ENCODE assay signal across 15 mouse cellular contexts in genomic region chr14:23084797-23085196, GRCm38 (mm10).
DNase-seq lines count a peak whose midpoint lies in the region; ATAC-seq and TF ChIP-seq lines count a peak whose summit lies in the region.
"Had no signal": no experiment of that assay in that cellular context is flagged by ENCODE, and none has a peak within 500 bp of the region (broad histone marks: within the 10 kb centered on the region; RNA-seq: fewer than 3 reads in every experiment).

No protein-coding gene starts in this region.

- DNase-seq in lung, embryonic 14.5 days, result peak; percentile 88
- DNase-seq in lung, adult 2 months, result no peak
- peak; percentile 45 to 94 for DNase-seq in adrenal gland, adult (ENCODE audit: inconsistent age in 2 of 2, low spot score in 1 of 2)
- no peak for DNase-seq in hindbrain, embryonic 14.5 days (ENCODE audit: low spot score)
- no peak for DNase-seq in forebrain, embryonic 11.5 days (ENCODE audit: low spot score)
- DNase-seq: cerebellum, postnatal 14 days; retina, postnatal 1 day had no signal

- peaks cover 6% of the 10 kb centered on the region; the same call in 1 of the 2 replicates for H3K4me1 ChIP-seq in lung, embryonic 14.5 days (ENCODE audit: insufficient read depth)
- H3K4me1 ChIP-seq in lung, adult 2 months (ENCODE audit: control insufficient read depth, insufficient read depth, low read length), result no peaks in the 10 kb centered on the region
- H3K4me1 ChIP-seq in hindbrain, embryonic 14.5 days (replicated peaks; ENCODE audit: control insufficient read depth, insufficient read depth, low read length), result no peaks in the 10 kb centered on the region
- H3K4me1 ChIP-seq in forebrain, embryonic 11.5 days (replicated peaks; ENCODE audit: control insufficient read depth, insufficient read depth, low read length), result no peaks in the 10 kb centered on the region
- H3K4me1 ChIP-seq: embryonic facial prominence, embryonic 12.5 days; hindbrain, embryonic 10.5 days; megakaryocyte, embryonic 14.5 days had no signal

- WGBS in lung, embryonic 14.5 days, result 36% methylated on average over 1 of the region's 1 CpGs
- 35% methylated on average over 1 of the region's 1 CpGs for WGBS in lung, adult 2 months
- 81% methylated on average over 1 of the region's 1 CpGs for WGBS in hindbrain, embryonic 14.5 days
- 85% methylated on average over 1 of the region's 1 CpGs for WGBS in forebrain, embryonic 11.5 days

- H3K4me3 ChIP-seq in lung, embryonic 14.5 days (ENCODE audit: low read depth, low read length), result no peak overlapping the region
- H3K4me3 ChIP-seq in lung, adult 2 months (replicated peaks; ENCODE audit: extremely low read depth, low read depth, low read length), result no peak overlapping the region
- H3K4me3 ChIP-seq in myocyte, result no peak overlapping the region
- no peak overlapping the region for H3K4me3 ChIP-seq in hindbrain, embryonic 14.5 days (replicated peaks; ENCODE audit: low read length)
- no peak overlapping the region for H3K4me3 ChIP-seq in forebrain, embryonic 11.5 days (ENCODE audit: low read depth, low read length)
- H3K4me3 ChIP-seq: embryonic facial prominence, embryonic 12.5 days; hindbrain, embryonic 10.5 days; megakaryocyte, embryonic 14.5 days had no signal

- H3K9me3 ChIP-seq in lung, embryonic 14.5 days (ENCODE audit: low read depth, low read length), result no peaks in the 10 kb centered on the region
- H3K9me3 ChIP-seq in hindbrain, embryonic 14.5 days (ENCODE audit: control insufficient read depth, low read length), result no peaks in the 10 kb centered on the region
- no peaks in the 10 kb centered on the region for H3K9me3 ChIP-seq in forebrain, embryonic 11.5 days (ENCODE audit: control insufficient read depth, low read length)
- H3K9me3 ChIP-seq: embryonic facial prominence, embryonic 12.5 days; hindbrain, embryonic 10.5 days; megakaryocyte, embryonic 14.5 days had no signal

- ATAC-seq in lung, embryonic 14.5 days (ENCODE audit: insufficient read depth), result no peak
- ATAC-seq in granulocyte monocyte progenitor cell, adult 5-6 weeks (replicated peaks; ENCODE audit: poor library complexity, severe bottlenecking), result peak; percentile 27
- ATAC-seq in hindbrain, embryonic 14.5 days (ENCODE audit: low FRiP score), result no peak
- no peak for ATAC-seq in forebrain, embryonic 11.5 days (replicated peaks; ENCODE audit: low FRiP score)
- ATAC-seq: forebrain, embryonic 16.5 days; intestine, embryonic 16.5 days had no signal

- no peak for TF ChIP-seq CTCF in lung, embryonic 14.5 days (IDR thresholded peaks at IDR 0.05; ENCODE audit: low read depth)
- no peak for TF ChIP-seq CTCF in lung, adult 2 months (IDR thresholded peaks at IDR 0.05; ENCODE audit: insufficient read depth, low read length)

- no peak overlapping the region for H3K4me2 ChIP-seq in lung, embryonic 14.5 days
- H3K4me2 ChIP-seq in myocyte (ENCODE audit: low read depth), result peak overlapping the region; percentile 37
- H3K4me2 ChIP-seq in hindbrain, embryonic 14.5 days (replicated peaks), result no peak overlapping the region
- H3K4me2 ChIP-seq in forebrain, embryonic 11.5 days (ENCODE audit: low read depth, low read length, severe bottlenecking), result no peak overlapping the region
- H3K4me2 ChIP-seq: embryonic facial prominence, embryonic 12.5 days; liver, embryonic 11.5 days had no signal

- TF ChIP-seq POLR2A in lung, adult 2 months (IDR thresholded peaks at IDR 0.05; ENCODE audit: borderline replicate concordance, extremely low read depth, low read depth, low read length), result no peak
- TF ChIP-seq POLR2A in myocyte (IDR thresholded peaks at IDR 0.05; ENCODE audit: insufficient read length, low read depth), result no peak

- no peaks in the 10 kb centered on the region for H3K36me3 ChIP-seq in lung, embryonic 14.5 days (ENCODE audit: insufficient read depth)
- H3K36me3 ChIP-seq in myocyte (ENCODE audit: control insufficient read depth, insufficient read depth), result no peaks in the 10 kb centered on the region
- H3K36me3 ChIP-seq in hindbrain, embryonic 14.5 days (replicated peaks; ENCODE audit: control insufficient read depth, insufficient read depth), result no peaks in the 10 kb centered on the region
- no peaks in the 10 kb centered on the region for H3K36me3 ChIP-seq in forebrain, embryonic 11.5 days (ENCODE audit: control insufficient read depth, insufficient read depth, low read length)
- H3K36me3 ChIP-seq: embryonic facial prominence, embryonic 12.5 days; hindbrain, embryonic 10.5 days had no signal

- H3K27me3 ChIP-seq in lung, embryonic 14.5 days (ENCODE audit: insufficient read depth, low read length), result no peaks in the 10 kb centered on the region
- H3K27me3 ChIP-seq in myocyte (ENCODE audit: control insufficient read depth, insufficient read depth, insufficient read length), result no peaks in the 10 kb centered on the region
- no peaks in the 10 kb centered on the region for H3K27me3 ChIP-seq in hindbrain, embryonic 14.5 days (ENCODE audit: control insufficient read depth, insufficient read depth, low read length)
- H3K27me3 ChIP-seq in forebrain, embryonic 11.5 days (ENCODE audit: control insufficient read depth, insufficient read depth, low read length), result no peaks in the 10 kb centered on the region
- H3K27me3 ChIP-seq: embryonic facial prominence, embryonic 12.5 days; megakaryocyte, embryonic 14.5 days had no signal

- H3K9ac ChIP-seq in lung, embryonic 14.5 days, result no peak overlapping the region
- no peak overlapping the region for H3K9ac ChIP-seq in hindbrain, embryonic 14.5 days
- no peak overlapping the region for H3K9ac ChIP-seq in forebrain, embryonic 11.5 days (ENCODE audit: low read length)
- H3K9ac ChIP-seq: embryonic facial prominence, embryonic 12.5 days had no signal

- no peak overlapping the region for H3K27ac ChIP-seq in lung, embryonic 14.5 days (ENCODE audit: low read depth)
- no peak overlapping the region for H3K27ac ChIP-seq in hindbrain, embryonic 14.5 days
- H3K27ac ChIP-seq in forebrain, embryonic 11.5 days (ENCODE audit: low read depth, low read length), result no peak overlapping the region
- H3K27ac ChIP-seq: embryonic facial prominence, embryonic 12.5 days; hindbrain, embryonic 10.5 days had no signal

- H3K79me2 ChIP-seq in myocyte (ENCODE audit: control insufficient read depth, insufficient read depth), result no peaks in the 10 kb centered on the region

- H3ac ChIP-seq in myocyte (ENCODE audit: control insufficient read depth, insufficient read length), result no peak overlapping the region

TF ChIP-seq in myocyte, 11 proteins besides CTCF, POLR2A, EP300 and RAD21:
- TF ChIP-seq SRF (IDR thresholded peaks at IDR 0.05; ENCODE audit: control insufficient read depth, insufficient read length, low read depth), result no peak
- no peak for TF ChIP-seq E2F4 (IDR thresholded peaks at IDR 0.05; ENCODE audit: insufficient read depth)
- TF ChIP-seq POLR2AphosphoS2 (IDR thresholded peaks at IDR 0.05; ENCODE audit: insufficient read length, low read depth), result no peak
- no peak for TF ChIP-seq MYOG (IDR thresholded peaks at IDR 0.05; ENCODE audit: control insufficient read depth in 1 of 3, insufficient read depth in 1 of 3, insufficient read length in 2 of 3, low read depth in 2 of 3)
- TF ChIP-seq REST (IDR thresholded peaks at IDR 0.05; ENCODE audit: insufficient read depth, insufficient read length), result no peak
- TF ChIP-seq MAX (IDR thresholded peaks at IDR 0.05; ENCODE audit: low read depth), result no peak
- no peak for TF ChIP-seq MYOD1 (IDR thresholded peaks at IDR 0.05; ENCODE audit: control insufficient read depth in 1 of 3, insufficient read length in 2 of 3, low read depth in 2 of 3)
- TF ChIP-seq TCF3 (IDR thresholded peaks at IDR 0.05; ENCODE audit: insufficient read length, low read depth), result peak; percentile 36
- TF ChIP-seq USF1 (IDR thresholded peaks at IDR 0.05; ENCODE audit: low read depth), result no peak
- peak; percentile 80 for TF ChIP-seq CEBPB (IDR thresholded peaks at IDR 0.05; ENCODE audit: insufficient read depth, poor library complexity, severe bottlenecking)
- peak; percentile 29 for TF ChIP-seq TCF12 (IDR thresholded peaks at IDR 0.05; ENCODE audit: insufficient read depth, poor library complexity, severe bottlenecking)

Comparison
In these comparisons a context has a peak if more than half of its experiments do, and no peak if none do; other contexts are left out.
1. DNase-seq: peak in lung, embryonic 14.5 days (single experiment) and adrenal gland, adult (2 of 2); none in lung, adult 2 months (single experiment), hindbrain, embryonic 14.5 days (single experiment) and forebrain, embryonic 11.5 days (single experiment).